Comparison of ENCODE assay signal across 33 mouse cellular contexts in genomic region chr1:163085570-163085969, GRCm38 (mm10). TPM values are rescaled to one million over a fixed set of nuclear protein-coding genes. Genes with fewer than 3 reads are reported as not detected.
"Had no signal": no experiment of that assay in that cellular context is flagged by ENCODE, and none has a peak within 500 bp of the region (broad histone marks: within the 10 kb centered on the region; RNA-seq: fewer than 3 reads in every experiment).

Mroh9 (minus strand) TSS chr1:163085670.

- H3K4me3 ChIP-seq: embryonic facial prominence, embryonic 10.5 days; embryonic facial prominence, embryonic 12.5 days; embryonic facial prominence, embryonic 13.5 days; embryonic facial prominence, embryonic 15.5 days; erythroblast, embryonic 14.5 days; forebrain, embryonic 10.5 days; forebrain, embryonic 12.5 days; forebrain, embryonic 13.5 days; forebrain, embryonic 15.5 days; gastrocnemius, adult 2 months; heart, adult 2 months had no signal

- H3K36me3 ChIP-seq: embryonic facial prominence, embryonic 10.5 days; embryonic facial prominence, embryonic 12.5 days; embryonic facial prominence, embryonic 13.5 days; embryonic facial prominence, embryonic 15.5 days; forebrain, embryonic 10.5 days; forebrain, embryonic 12.5 days; forebrain, embryonic 15.5 days had no signal

- DNase-seq: cerebellum, adult 8-10 months; cerebellum, adult 9-10 months; cerebellum, adult 9-11 months; cerebellum, postnatal 10 days; cerebellum, postnatal 14 days; cerebellum, postnatal 25 days; cerebellum, postnatal 36 days; embryo, embryonic 11 days; forebrain, postnatal 0 days; gastrocnemius, adult 2 months; gastrocnemius, postnatal 10 days; gastrocnemius, postnatal 14 days; gastrocnemius, postnatal 25 days; gastrocnemius, postnatal 36 days; heart, adult 11 months; heart, adult 18-20 months; heart, adult 2 months had no signal

- H3K27ac ChIP-seq: embryonic facial prominence, embryonic 10.5 days; embryonic facial prominence, embryonic 12.5 days; embryonic facial prominence, embryonic 13.5 days; embryonic facial prominence, embryonic 15.5 days; forebrain, embryonic 10.5 days; forebrain, embryonic 12.5 days; forebrain, embryonic 13.5 days; forebrain, embryonic 15.5 days; gastrocnemius, adult 2 months; heart, adult 2 months had no signal

- H3K4me1 ChIP-seq: embryonic facial prominence, embryonic 10.5 days; embryonic facial prominence, embryonic 12.5 days; embryonic facial prominence, embryonic 13.5 days; embryonic facial prominence, embryonic 15.5 days; forebrain, embryonic 10.5 days; forebrain, embryonic 12.5 days; forebrain, embryonic 13.5 days; forebrain, embryonic 15.5 days had no signal

- H3K27me3 ChIP-seq: embryonic facial prominence, embryonic 12.5 days; embryonic facial prominence, embryonic 13.5 days; embryonic facial prominence, embryonic 15.5 days; forebrain, embryonic 12.5 days; forebrain, embryonic 13.5 days; forebrain, embryonic 15.5 days had no signal

RNA-seq across cellular contexts. Expression of gene Mroh9, which starts in this region (rescaled TPM):
- polyA plus RNA-seq: cortical plate, adult 2 months; embryonic facial prominence, embryonic 10.5 days; embryonic facial prominence, embryonic 11.5 days; embryonic facial prominence, embryonic 12.5 days; embryonic facial prominence, embryonic 13.5 days; embryonic facial prominence, embryonic 15.5 days; erythroblast, embryonic 14.5 days; forebrain, embryonic 10.5 days; forebrain, embryonic 11.5 days; forebrain, embryonic 12.5 days; forebrain, embryonic 13.5 days; forebrain, embryonic 14.5 days; forebrain, embryonic 15.5 days; forebrain, embryonic 16.5 days; forebrain, postnatal 0 days; frontal cortex, adult 2 months; gonadal fat pad, adult 2 months; heart, adult 2 months had no signal
